Mouse (Mus musculus) liver, adult 2 months (tissue): ENCODE data around the gene Vegfd. TPM values are rescaled to one million over a fixed set of nuclear protein-coding genes. Genes with fewer than 3 reads are reported as not detected.
A peak's percentile ranks its signal among the peaks of the same experiment; 100 is the strongest.

Experiments used
- DNase-seq: peaks from one replicate; pipeline ENCODE4 v3.0.0-alpha.2; 2011; ENCODE audit warnings: low read depth, low spot score; ENCODE audit errors: extremely low read depth
- H3K27ac ChIP-seq: fragments of 200-500 bp; replicated peaks from 2 replicates; pipeline ENCODE4 v1.5.1; 2012; ENCODE audit warnings: low read depth, mild to moderate bottlenecking, control low read depth, inconsistent platforms, low read length; ENCODE audit not compliant: insufficient read depth
- H3K27me3 ChIP-seq: fragments of 200-500 bp; 2 replicates; pipeline ENCODE4 v1.6.1; 2012; ENCODE audit warnings: mild to moderate bottlenecking, moderate library complexity, low read length, inconsistent platforms; ENCODE audit not compliant: control insufficient read depth, insufficient read depth
- H3K36me3 ChIP-seq: fragments of 200-500 bp; 2 replicates; pipeline ENCODE4 v1.6.1; 2012; ENCODE audit warnings: low read length, inconsistent platforms; ENCODE audit not compliant: control insufficient read depth, insufficient read depth
- H3K4me1 ChIP-seq: fragments of 200-500 bp; 2 replicates; pipeline ENCODE4 v1.6.1; 2011; ENCODE audit warnings: low read length; ENCODE audit not compliant: control insufficient read depth, insufficient read depth
- H3K4me3 ChIP-seq: fragments of 200-500 bp; 2 replicates; pipeline ENCODE4 v1.5.1; 2011; ENCODE audit warnings: low read depth, mild to moderate bottlenecking, control low read depth, low read length, moderate library complexity; ENCODE audit not compliant: insufficient read depth
- H3K79me2 ChIP-seq: fragments of 200-500 bp; 2 replicates; pipeline ENCODE4 v1.6.1; 2012; ENCODE audit warnings: inconsistent platforms, mild to moderate bottlenecking, low read length, moderate library complexity; ENCODE audit not compliant: control insufficient read depth, insufficient read depth
- H3K9ac ChIP-seq: fragments of 200-500 bp; 2 replicates; pipeline ENCODE4 v1.6.1; 2012; ENCODE audit warnings: low read depth, mild to moderate bottlenecking, control low read depth, inconsistent platforms, low read length
- CTCF ChIP-seq: fragments of 200-500 bp; IDR thresholded peaks from 2 replicates; pipeline ENCODE4 v1.5.1; 2011; ENCODE audit warnings: low read depth, low read length, control low read depth
- POLR2A ChIP-seq: fragments of 200-500 bp; IDR thresholded peaks from 2 replicates; pipeline ENCODE4 v1.6.1; 2011; ENCODE audit warnings: low read length, control low read depth; ENCODE audit not compliant: insufficient read depth; ENCODE audit errors: extremely low read depth
- WGBS: fragments of 180-500 bp; shearing (Covaris S2); methylation state at CpG from one replicate; pipeline ENCODE4 v1.1.7; 2018; 5-methylcytosine and 5-hydroxymethylcytosine counted together
- polyA plus RNA-seq: library from polyadenylated mRNA; depleted of rRNA; stranded (reverse); fragments of >200 nt; gene quantifications from 2 replicates; pipeline ENCODE4 v1.2.3, GENCODE M21; 2012
- total RNA-seq: library from RNA; depleted of rRNA; stranded (reverse); fragments of >200 nt; gene quantifications from 2 replicates; pipeline ENCODE4 v1.2.3, GENCODE M21; 2014

The Vegfd gene
- total and polyA plus RNA-seq, 2 experiments, result 1.0 to 1.2 TPM

- no peaks in the 10 kb centered on the region; the same call in 1 of the 2 replicates for H3K36me3 ChIP-seq
- DNase-seq, result no peak
- TF ChIP-seq CTCF (no peak), POLR2A (no peak)
- no peaks in the 10 kb centered on the region for H3K27me3 ChIP-seq
- no peak overlapping the region for H3K9ac ChIP-seq
- no peak overlapping the region for H3K27ac ChIP-seq
- H3K4me1 ChIP-seq, result peaks cover 4% of the 10 kb centered on the region; the same call in 1 of the 2 replicates
- 75% methylated on average over 3 of the region's 3 CpGs for WGBS
- H3K79me2 ChIP-seq, result no peaks in the 10 kb centered on the region
- H3K4me3 ChIP-seq, result no peak overlapping the region
These were observed 24.2 kb upstream of the Vegfd start for GRCm38 (mm10) chrX:164348937-164349336.

GRCm38 (mm10) chrX:164365153-164365865, 7.9 kb upstream of the Vegfd start:
- Histone ChIP-seq H3K27me3 (no peaks in the 10 kb centered on the region), H3K4me3 (no peak overlapping the region), H3K27ac (no peak overlapping the region), H3K4me1 (no peaks in the 10 kb centered on the region), H3K79me2 (no peaks in the 10 kb centered on the region), H3K9ac (no peak overlapping the region), H3K36me3 (no peaks in the 10 kb centered on the region)
- TF ChIP-seq CTCF, result no peak
- no peak for TF ChIP-seq POLR2A
- no peak for DNase-seq
- 93% methylated on average over 4 of the region's 4 CpGs for WGBS

GRCm38 (mm10) chrX:164370576-164370975, 2.6 kb upstream of the Vegfd start:
- H3K4me3 ChIP-seq, result no peak overlapping the region
- H3K9ac ChIP-seq, result no peak overlapping the region
- no peak overlapping the region for H3K27ac ChIP-seq
- WGBS, result 48% methylated on average over 3 of the region's 3 CpGs
- no peaks in the 10 kb centered on the region for H3K4me1 ChIP-seq
- H3K27me3 ChIP-seq, result no peaks in the 10 kb centered on the region
- DNase-seq, result peak; percentile 43
- H3K79me2 ChIP-seq, result no peaks in the 10 kb centered on the region
- H3K36me3 ChIP-seq, result no peaks in the 10 kb centered on the region
- TF ChIP-seq CTCF (no peak), POLR2A (no peak)

- no peak overlapping the region for H3K9ac ChIP-seq
- no peaks in the 10 kb centered on the region for H3K27me3 ChIP-seq
- 67% methylated on average over 5 of the region's 5 CpGs for WGBS
- H3K4me1 ChIP-seq, result no peaks in the 10 kb centered on the region
- H3K79me2 ChIP-seq, result no peaks in the 10 kb centered on the region
- TF ChIP-seq POLR2A, result no peak
- TF ChIP-seq CTCF, result no peak
- H3K36me3 ChIP-seq, result no peaks in the 10 kb centered on the region
- DNase-seq, result no peak
- no peak overlapping the region for H3K27ac ChIP-seq
- H3K4me3 ChIP-seq, result no peak overlapping the region
These were observed 1.4 kb downstream of the Vegfd start for GRCm38 (mm10) chrX:164374586-164374985.

- TF ChIP-seq POLR2A (no peak), CTCF (no peak)
- H3K27me3 ChIP-seq, result no peaks in the 10 kb centered on the region
- 87% methylated on average over 4 of the region's 4 CpGs for WGBS
- no peaks in the 10 kb centered on the region for H3K36me3 ChIP-seq
- H3K4me3 ChIP-seq, result no peak overlapping the region
- DNase-seq, result no peak
- H3K27ac ChIP-seq, result no peak overlapping the region
- no peaks in the 10 kb centered on the region for H3K4me1 ChIP-seq
- H3K9ac ChIP-seq, result no peak overlapping the region
- H3K79me2 ChIP-seq, result no peaks in the 10 kb centered on the region
These were observed 6.5 kb downstream of the Vegfd start for GRCm38 (mm10) chrX:164379721-164380120.
